Mouse (Mus musculus) limb, embryonic 10.5 days (tissue): ENCODE results near the gene Tmem189. TPM values are rescaled to one million over a fixed set of nuclear protein-coding genes. Genes with fewer than 3 reads are reported as not detected.

Experiments
- DNase-seq: peaks from one replicate; pipeline ENCODE4 v3.0.0-alpha.2; 2017; ENCODE audit warnings: low spot score
- H3K27ac ChIP-seq: fragments of 300-500 bp; sonication (generic); 2 replicates; pipeline ENCODE4 v1.5.1; 2016; ENCODE audit warnings: mild to moderate bottlenecking
- H3K27me3 ChIP-seq: fragments of 300-500 bp; sonication (generic); 2 replicates; pipeline ENCODE4 v1.6.1; 2016; ENCODE audit warnings: low read depth, mild to moderate bottlenecking; ENCODE audit not compliant: poor library complexity, severe bottlenecking
- H3K36me3 ChIP-seq: fragments of 300-500 bp; sonication (generic); 2 replicates; pipeline ENCODE4 v1.6.1; 2016; ENCODE audit warnings: mild to moderate bottlenecking, moderate library complexity
- H3K4me1 ChIP-seq: fragments of 300-500 bp; sonication (generic); 2 replicates; pipeline ENCODE4 v1.6.1; 2016
- H3K4me3 ChIP-seq: fragments of 300-500 bp; sonication (generic); 2 replicates; pipeline ENCODE4 v1.5.1; 2016; ENCODE audit warnings: mild to moderate bottlenecking, moderate library complexity
- H3K9me3 ChIP-seq: fragments of 300-500 bp; sonication (generic); replicated peaks from 2 replicates; pipeline ENCODE4 v1.6.1; 2016; ENCODE audit warnings: mild to moderate bottlenecking
- WGBS: fragments of 180-500 bp; shearing (Covaris S2); methylation state at CpG from one replicate; pipeline ENCODE4 v1.1.7; 2016; 5-methylcytosine and 5-hydroxymethylcytosine counted together
- microRNA-seq: library from miRNA; unstranded; fragments of <30 nt; microRNA quantifications from one replicate; pipeline ENCODE4, GENCODE M21; 2017
- polyA plus RNA-seq: library from polyadenylated mRNA; unstranded; fragments of >200 nt; fragmentation: Nextera tagmentation; extraction: Ambion mirVana; gene quantifications from 2 replicates; pipeline ENCODE4 v1.2.1, GENCODE M21; 2016

Gene Tmem189
- polyA plus RNA-seq, 1 experiment from 2014 or later: 43.2 TPM

GRCm38 (mm10) chr2:167597492-167598186 lies 92.0 kb downstream of the Tmem189 start:
- peak overlapping the region; percentile 92 for H3K27ac ChIP-seq
- H3K4me3 ChIP-seq: peak overlapping the region; percentile 45
- peaks cover 92% of the 10 kb centered on the region for H3K4me1 ChIP-seq
- no peaks in the 10 kb centered on the region for H3K9me3 ChIP-seq
- WGBS: 15% methylated on average over 40 of the region's 40 CpGs
- H3K36me3 ChIP-seq: no peaks in the 10 kb centered on the region
- H3K27me3 ChIP-seq: peaks cover 3% of the 10 kb centered on the region; the same call in 1 of the 2 replicates
- peak; percentile 93 for DNase-seq

- H3K36me3 ChIP-seq: no peaks in the 10 kb centered on the region
- peaks cover 3% of the 10 kb centered on the region; the same call in 1 of the 2 replicates for H3K27me3 ChIP-seq
- DNase-seq: peak; percentile 64
- H3K27ac ChIP-seq: peak overlapping the region; percentile 92
- WGBS: 19% methylated on average over 27 of the region's 27 CpGs
- peak overlapping the region; percentile 45 for H3K4me3 ChIP-seq
- H3K9me3 ChIP-seq: no peaks in the 10 kb centered on the region
- H3K4me1 ChIP-seq: peaks cover 85% of the 10 kb centered on the region
These were observed 92.7 kb downstream of the Tmem189 start for GRCm38 (mm10) chr2:167596726-167597491.

DNA sequence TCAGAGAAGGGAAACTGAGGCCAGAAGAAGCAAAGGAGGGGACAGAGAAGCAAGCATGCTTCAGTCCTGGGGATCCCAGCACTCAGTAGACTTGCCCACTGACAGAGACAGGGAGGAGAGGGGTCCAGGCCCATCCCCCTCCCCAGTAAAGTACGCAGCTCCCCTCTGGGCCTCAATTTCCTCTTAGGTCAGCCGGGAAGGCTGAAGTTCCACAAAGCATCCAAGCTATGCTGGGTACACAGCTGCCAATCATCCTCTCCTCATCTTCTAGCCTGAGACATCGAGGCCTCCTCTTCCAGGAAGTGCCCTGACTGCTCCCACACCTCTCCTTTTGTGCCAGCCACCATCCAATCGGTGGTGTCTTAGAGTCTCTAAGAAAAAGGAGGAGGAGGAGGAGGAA lies 93.4 kb downstream of the Tmem189 start:
- Histone ChIP-seq H3K9me3 (no peaks in the 10 kb centered on the region), H3K4me1 (peaks cover 87% of the 10 kb centered on the region), H3K27ac (peak overlapping the region; percentile 92), H3K27me3 (peaks cover 3% of the 10 kb centered on the region; the same call in 1 of the 2 replicates), H3K4me3 (peak overlapping the region; percentile 45), H3K36me3 (no peaks in the 10 kb centered on the region)
- WGBS: 9% methylated on average over 4 of the region's 4 CpGs
- no peak for DNase-seq

DNA sequence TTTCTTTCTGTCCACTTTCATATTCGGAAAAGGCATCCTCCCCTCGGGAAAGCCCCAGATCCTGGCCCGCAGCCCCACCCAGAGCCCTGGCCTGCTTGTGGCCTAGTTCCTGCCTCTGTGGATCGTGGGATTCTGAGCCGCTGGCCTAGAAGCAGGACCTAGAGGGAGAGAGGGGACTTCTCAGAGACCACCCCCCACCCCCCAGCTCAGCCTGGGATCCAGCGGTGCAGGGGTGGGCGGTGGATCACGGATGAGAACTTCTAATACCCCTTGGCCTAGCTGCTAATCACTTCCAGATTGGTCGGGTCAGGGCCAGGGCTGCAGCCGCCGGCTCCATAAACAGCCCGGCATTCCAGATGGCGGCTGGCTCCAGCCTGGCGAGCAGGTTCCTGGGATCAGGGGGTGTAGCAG lies 93.9 kb downstream of the Tmem189 start:
- H3K4me1 ChIP-seq: peaks cover 84% of the 10 kb centered on the region
- DNase-seq: peak; percentile 94
- peak overlapping the region; percentile 45 for H3K4me3 ChIP-seq
- H3K9me3 ChIP-seq: no peaks in the 10 kb centered on the region
- no peaks in the 10 kb centered on the region for H3K36me3 ChIP-seq
- H3K27me3 ChIP-seq: no peaks in the 10 kb centered on the region
- peak overlapping the region; percentile 92 for H3K27ac ChIP-seq
- WGBS: 6% methylated on average over 14 of the region's 14 CpGs

- Histone ChIP-seq H3K9me3 (no peaks in the 10 kb centered on the region), H3K36me3 (no peaks in the 10 kb centered on the region), H3K4me1 (peaks cover 80% of the 10 kb centered on the region), H3K27me3 (no peaks in the 10 kb centered on the region), H3K4me3 (peak overlapping the region; percentile 11; the same call in 1 of the 2 replicates), H3K27ac (peak overlapping the region; percentile 92)
- DNase-seq: peak; percentile 60
- WGBS: 23% methylated on average over 10 of the region's 10 CpGs
These were observed 95.1 kb downstream of the Tmem189 start for GRCm38 (mm10) chr2:167594444-167594934.

DNA sequence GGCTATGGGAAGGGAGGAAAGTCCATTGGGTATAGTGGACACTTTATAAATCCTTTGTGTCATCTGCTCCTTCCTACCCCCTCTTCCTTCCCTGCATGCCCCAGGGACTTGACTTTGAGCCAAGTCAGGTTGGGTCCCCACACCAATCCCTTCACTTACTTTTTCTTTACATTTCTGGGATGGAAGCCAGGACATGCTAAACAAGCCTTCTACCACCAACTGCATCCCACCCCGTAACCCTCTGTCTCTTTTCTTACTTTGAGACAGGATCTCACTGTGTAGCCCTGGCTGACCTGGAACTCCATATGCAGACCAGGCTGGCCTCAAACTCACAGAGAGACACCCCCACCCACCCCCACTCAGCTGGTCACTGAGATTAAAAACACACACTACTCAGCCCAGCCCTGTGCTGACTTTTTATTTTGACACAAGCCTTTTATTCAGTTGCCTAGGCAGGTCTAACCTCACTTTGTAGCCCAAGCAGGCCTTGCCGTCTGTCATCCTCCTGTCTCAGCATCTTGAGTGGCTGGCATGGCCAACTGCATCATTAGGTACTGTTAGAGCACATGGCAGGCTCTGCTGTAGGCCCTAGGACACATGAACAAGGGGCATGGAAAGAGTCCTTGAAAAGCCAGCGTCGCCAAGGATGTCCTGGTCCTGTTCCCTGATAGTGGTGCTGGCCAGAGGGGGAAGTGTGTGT lies 95.9 kb downstream of the Tmem189 start:
- Histone ChIP-seq H3K36me3 (no peaks in the 10 kb centered on the region), H3K4me3 (0 out of 2 replicates have a peak overlapping the region, but pooled peaks have one; percentile 11), H3K27ac (peak overlapping the region; percentile 92), H3K9me3 (no peaks in the 10 kb centered on the region), H3K27me3 (no peaks in the 10 kb centered on the region), H3K4me1 (peaks cover 80% of the 10 kb centered on the region)
- 82% methylated on average over 4 of the region's 4 CpGs for WGBS
- peak; percentile 39 for DNase-seq

Small RNA genes lying within 50 kb of the gene (microRNA-seq; reads per million reads assigned to microRNA genes)
- not detected for gene Gm22355

Other genes with a start within 250 kb of the Tmem189 start
- 130 and 131 TPM in 2 replicates for gene Rnf114, start 197.2 kb downstream of the Tmem189 start, polyA plus RNA-seq
- gene Spata2, start 196.9 kb downstream of the Tmem189 start, polyA plus RNA-seq: 19.5 and 21.5 TPM in 2 replicates
- 94.9 and 118 TPM in 2 replicates for gene Snai1, start 151.6 kb downstream of the Tmem189 start, polyA plus RNA-seq
- gene Ube2v1, start 57.7 kb downstream of the Tmem189 start, polyA plus RNA-seq: 375 and 404 TPM in 2 replicates
- gene Gm20431, start 28.3 kb downstream of the Tmem189 start, polyA plus RNA-seq: 1.0 and 4.0 TPM in 2 replicates
- 1.2 and 2.2 TPM in 2 replicates for gene Cebpb, start 907 bp downstream of the Tmem189 start, polyA plus RNA-seq
- gene Ptpn1, start 242.2 kb upstream of the Tmem189 start, polyA plus RNA-seq: 56.4 and 62.2 TPM in 2 replicates